Mouse (Mus musculus): Measurements from ENCODE around the gene Bach2.
A peak's percentile ranks its signal among the peaks of the same experiment; 100 is the strongest.

Gene Bach2

GRCm38 (mm10) chr4:32250333-32251004, 11.9 kb downstream of the Bach2 start:
- DNase-seq (ENCODE audit: low read depth), result peak; percentile 32

DNA sequence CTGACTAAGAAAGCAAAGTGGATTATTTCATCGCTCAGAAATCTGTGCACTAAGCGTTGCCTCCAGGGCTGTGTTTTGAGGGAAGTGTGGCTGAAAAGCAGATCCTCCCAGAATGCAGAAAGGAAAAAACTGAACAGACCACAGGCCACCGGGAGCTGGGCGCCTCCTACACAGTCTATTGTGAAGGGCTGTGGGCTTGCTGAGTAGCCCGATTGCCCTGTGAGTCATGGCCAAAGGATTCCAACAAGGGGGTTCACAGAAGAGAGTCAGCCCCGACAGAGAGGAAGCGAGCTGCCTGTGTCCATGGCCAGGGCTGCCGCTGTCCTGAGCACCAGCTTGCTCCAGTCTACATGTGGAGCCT, 12.4 kb downstream of the Bach2 start:
- DNase-seq (ENCODE audit: low read depth), result no peak

DNA sequence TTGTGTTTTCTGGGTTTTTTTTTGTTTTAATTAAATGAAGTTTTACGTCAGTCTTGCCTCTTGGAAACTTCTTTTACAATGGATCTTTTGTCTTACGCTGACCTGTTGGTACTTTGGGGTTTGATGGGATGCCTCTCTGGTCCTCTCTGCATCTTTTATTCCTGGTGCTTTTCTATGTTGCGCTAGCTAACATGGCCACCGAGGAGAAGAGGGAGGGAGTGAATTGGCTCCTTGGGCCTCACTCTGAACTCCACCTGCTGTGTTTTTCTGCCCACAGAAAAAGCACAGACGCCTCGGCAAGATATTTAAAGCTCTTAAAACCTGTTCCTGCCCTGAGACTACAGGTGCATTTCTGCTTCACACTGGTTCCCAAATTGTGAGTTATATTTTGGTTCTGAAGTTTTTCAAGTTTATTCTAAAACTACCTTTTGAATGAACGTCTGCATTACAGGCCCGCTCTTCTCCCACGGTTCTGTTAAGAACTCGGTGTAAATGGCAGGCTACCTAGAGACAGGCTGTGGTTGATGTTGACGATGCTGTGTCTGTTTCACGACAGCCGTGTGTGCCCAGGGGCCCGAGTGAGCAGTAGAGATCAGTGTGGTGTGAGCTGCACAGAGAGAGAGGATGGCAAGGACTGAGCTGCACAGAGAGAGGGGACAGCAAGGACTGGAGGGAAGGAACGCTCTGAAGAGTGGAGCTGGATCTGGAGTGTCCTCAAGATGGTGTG, 13.5 kb downstream of the Bach2 start:
- DNase-seq (ENCODE audit: low read depth), result no peak

DNA sequence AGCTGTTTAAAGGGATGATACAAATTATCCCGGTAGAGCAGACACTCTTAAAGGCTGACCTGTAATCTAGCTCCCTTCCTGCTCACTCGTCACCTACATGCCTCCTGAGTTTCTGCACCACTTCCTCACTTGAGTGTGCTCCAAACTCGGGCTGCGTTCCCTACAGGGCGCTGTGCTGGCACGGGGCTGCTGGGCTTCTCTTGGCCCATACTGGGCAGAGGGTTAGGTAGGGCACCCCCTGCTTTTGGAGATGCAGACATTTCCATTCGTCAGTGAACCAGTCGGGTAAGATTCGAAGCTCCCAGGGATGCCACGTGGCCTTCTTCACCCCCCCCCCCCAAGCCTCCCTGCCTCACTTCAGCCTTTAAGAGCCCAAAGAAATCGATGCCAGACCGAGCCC, 19.1 kb downstream of the Bach2 start:
- DNase-seq (ENCODE audit: low read depth), result no peak

DNA sequence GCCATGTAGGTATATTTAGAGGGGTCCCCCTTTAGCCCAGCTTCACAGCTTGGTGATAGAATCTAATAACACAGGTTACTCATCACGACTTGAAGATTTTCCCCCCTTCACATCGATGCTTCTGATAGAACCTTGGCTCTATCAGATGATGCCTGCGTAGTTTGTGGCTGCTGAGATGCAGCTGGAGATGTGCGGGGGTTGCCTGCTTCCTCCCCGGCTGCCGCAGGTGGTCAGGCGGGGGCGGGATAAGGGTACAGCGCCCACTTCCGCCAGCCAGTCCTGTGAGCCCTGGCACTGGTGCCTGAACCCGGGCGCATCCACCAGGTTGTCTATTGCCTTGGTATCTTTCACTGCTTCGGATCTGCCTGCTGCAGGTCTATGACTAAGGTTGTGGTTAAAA, 19.5 kb downstream of the Bach2 start:
- no peak for DNase-seq (ENCODE audit: low read depth)

- DNase-seq (ENCODE audit: low read depth), result no peak
These were observed 20.0 kb downstream of the Bach2 start for GRCm38 (mm10) chr4:32258596-32258995.

DNA sequence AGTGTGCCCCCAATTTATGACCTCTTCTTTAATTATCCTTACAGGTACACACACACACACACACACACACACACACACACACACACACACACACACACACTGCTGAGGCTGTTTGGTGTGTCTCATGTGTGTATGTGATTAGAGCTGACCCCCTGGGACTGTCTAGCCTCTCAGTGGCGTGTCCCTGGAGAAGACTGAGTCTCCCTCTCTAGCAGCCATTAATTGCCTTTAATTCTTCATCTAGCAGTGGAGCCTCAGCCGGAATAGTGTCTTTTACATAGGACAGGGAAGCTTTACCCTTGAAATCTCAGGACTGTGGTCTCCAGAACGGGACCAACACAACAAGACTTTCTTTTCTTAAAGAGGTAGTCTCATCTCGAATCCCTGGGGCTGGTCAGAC, 22.3 kb downstream of the Bach2 start:
- no peak for DNase-seq (ENCODE audit: low read depth)

DNA sequence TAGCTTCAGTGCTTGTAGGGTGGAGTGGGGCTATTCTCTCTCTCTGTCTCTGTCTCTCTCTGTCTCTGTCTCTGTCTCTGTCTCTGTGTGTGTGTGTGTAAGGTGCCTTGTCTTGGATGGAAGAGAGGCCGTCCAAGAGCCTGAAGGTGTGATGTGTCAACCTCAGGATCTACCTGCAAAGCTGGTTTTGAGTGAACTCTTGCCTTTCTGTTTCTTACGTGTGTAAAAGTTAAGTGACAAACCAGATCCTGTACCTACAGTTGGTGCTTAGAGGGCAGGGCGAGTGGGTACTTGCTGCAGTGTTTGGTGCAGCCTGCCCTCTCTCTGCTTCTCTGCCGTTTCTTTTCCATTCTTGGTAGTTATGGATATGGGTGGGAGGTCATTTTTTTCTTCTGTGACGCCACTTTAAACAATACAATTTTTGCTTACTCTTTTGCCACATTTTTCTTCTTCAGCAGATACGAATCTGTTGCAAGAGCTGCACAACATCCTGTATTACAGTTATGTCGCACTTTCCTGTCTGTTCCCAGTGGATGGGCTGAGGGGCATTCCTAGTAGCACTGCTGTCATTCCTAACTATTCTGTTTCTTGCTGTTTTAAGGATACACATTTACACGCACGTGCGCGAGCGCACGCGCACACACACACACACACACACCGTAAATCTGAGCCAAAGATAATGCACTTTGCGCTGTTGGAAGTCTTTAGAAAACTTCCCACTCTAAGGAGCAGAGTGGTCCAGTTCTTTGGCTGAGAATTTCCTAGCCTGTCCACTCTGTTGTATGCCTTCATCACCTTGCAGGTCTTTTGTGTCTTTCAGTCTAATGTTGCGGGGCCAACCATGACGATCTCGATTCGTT, 24.5 kb downstream of the Bach2 start:
- no peak for DNase-seq (ENCODE audit: low read depth)

GRCm38 (mm10) chr4:32263685-32264038, 25.1 kb downstream of the Bach2 start:
- DNase-seq (ENCODE audit: low read depth), result no peak

DNA sequence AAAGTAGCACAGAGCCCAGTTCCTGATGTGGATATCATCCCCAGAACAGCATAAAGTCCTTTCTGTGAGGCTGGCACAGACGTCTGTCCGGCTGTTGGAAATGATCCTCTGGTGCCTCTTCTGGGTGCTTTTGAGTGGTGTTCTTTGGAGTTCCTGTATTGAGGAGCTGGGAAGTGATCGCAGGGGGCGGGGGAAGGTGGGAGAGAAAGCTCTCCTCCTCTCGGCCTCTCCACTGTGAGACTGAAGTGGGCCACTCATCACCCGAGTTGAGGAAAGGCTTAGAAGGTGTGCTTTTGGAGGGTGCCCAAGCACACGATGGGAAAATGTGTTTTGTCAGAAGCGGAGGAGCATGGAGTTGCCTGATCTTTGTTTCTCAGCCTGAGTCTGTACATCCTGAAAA, 26.3 kb downstream of the Bach2 start:
- no peak for DNase-seq (ENCODE audit: low read depth)

DNA sequence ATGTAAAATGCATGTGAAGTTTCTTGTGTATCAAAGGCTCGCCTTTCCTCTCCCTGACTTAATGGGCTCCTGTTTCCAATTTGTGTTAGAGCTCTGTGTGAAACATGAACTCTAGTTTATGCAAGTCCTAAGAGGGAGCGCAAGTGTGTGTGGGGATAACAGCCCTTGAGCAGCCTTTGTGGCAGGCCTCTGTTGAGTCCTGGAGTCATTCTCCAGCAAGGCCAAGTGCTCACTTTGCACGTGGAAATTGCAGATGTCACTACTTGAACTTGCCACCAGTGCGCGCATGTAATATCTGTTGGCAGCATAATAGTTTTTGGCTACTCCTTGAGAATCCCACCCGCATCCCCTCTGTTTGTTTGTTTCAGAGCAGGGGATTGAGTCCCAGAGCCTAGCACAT, 28.1 kb downstream of the Bach2 start:
- DNase-seq (ENCODE audit: low read depth), result no peak

GRCm38 (mm10) chr4:32268042-32268441, 29.4 kb downstream of the Bach2 start:
- DNase-seq (ENCODE audit: low read depth), result no peak

GRCm38 (mm10) chr4:32272398-32272797, 33.8 kb downstream of the Bach2 start:
- no peak for DNase-seq (ENCODE audit: low read depth)

DNA sequence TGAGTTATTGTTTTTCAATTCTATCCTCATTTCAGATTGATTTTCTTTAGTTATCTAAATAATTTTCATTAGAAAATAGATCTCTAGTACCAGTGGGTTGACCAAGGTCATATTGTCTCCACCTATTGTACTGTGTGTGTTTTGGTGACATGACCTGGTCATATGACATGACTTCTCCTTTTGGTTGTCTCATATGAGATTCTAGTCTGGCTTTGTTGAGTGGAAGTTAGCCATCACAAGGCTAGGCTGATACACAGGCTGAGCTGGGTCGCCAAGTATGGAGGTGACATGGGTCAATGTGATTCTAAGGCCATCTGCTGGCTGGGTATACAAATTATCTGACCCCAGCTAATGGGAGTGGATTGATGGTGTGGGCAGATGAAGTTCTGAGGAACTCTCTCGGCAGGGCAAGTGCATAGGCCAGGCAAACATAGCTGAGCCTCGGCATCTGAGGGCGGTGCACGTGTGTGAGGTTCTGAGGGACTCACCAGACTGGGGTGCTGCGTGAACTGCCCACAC, 36.2 kb downstream of the Bach2 start:
- DNase-seq (ENCODE audit: low read depth), result no peak

DNA sequence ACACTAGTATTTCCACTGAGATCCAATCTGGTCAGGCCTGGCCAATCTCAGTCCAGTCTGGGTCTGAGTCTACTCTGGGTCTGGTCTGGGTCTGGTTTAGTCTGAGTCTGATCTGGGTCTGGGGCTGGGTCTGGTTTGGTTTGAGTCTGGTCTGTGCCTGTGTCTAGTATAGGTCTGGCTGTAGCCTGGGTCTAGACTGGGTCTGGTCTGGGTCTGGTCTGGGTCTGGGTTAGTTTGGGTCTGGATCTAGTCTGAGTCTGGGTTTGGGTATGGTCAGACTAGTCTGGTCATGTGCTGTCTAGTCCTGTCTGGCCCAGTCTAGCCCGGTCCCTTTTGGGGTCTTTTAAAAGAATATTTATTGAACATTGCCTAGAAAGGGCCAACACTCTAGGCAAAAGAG, 41.2 kb downstream of the Bach2 start:
- DNase-seq (ENCODE audit: low read depth), result no peak

- DNase-seq (ENCODE audit: low read depth), result no peak
These were observed 41.8 kb downstream of the Bach2 start for GRCm38 (mm10) chr4:32280401-32280800.

GRCm38 (mm10) chr4:32281306-32281705, 42.7 kb downstream of the Bach2 start:
- DNase-seq (ENCODE audit: low read depth), result no peak

DNA sequence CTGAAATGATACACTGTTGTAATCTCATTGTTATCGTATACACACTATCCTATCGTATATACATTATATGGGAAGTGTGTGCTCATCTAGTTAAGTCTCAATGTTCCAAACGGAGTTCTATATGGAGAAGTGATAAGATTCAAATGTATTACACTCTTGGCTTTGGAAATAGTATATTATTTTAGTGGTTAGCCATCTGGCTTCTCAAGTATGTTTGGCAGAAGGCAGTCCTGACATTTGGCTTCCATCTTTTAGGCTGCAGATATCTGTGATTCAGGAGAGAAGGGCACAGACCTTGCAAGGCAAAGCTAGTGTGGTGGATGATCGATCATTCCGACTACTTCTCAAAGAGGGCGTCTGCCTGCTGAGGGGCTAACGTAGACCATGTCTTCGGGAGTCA, 47.8 kb downstream of the Bach2 start:
- DNase-seq (ENCODE audit: low read depth), result no peak

- no peak for DNase-seq (ENCODE audit: low read depth)
These were observed 49.6 kb downstream of the Bach2 start for GRCm38 (mm10) chr4:32288036-32288860.

DNA sequence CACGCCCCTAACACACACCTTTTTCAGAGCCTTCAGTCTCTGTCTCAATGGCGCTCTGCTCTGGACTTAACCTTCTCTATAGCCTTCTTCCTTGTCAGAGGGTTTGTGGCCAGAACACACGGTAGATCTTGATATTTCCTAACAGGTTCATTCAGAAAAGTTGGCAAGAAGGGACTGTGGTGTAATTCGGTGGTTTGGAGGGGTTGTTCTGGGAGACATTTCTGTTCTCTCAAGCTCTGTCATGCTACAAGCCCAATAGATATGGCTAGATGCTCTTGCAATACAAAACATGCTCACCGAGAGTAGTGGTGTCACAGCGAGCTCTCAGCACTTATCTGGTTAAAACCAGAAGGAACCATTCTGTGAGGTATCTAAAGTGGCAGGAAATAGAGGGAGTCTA, 51.2 kb downstream of the Bach2 start:
- DNase-seq (ENCODE audit: low read depth), result no peak

- DNase-seq (ENCODE audit: low read depth), result peak; percentile 13
These were observed 52.8 kb downstream of the Bach2 start for GRCm38 (mm10) chr4:32291406-32291805.

- DNase-seq (ENCODE audit: low read depth), result no peak
These were observed 55.2 kb downstream of the Bach2 start for GRCm38 (mm10) chr4:32293686-32294265.
